Mouse (Mus musculus) heart, postnatal 0 days (tissue): ENCODE data around the gene Dnajc2. TPM values are rescaled to one million over a fixed set of nuclear protein-coding genes. Genes with fewer than 3 reads are reported as not detected.

ENCODE experiments used
- ATAC-seq: fragments of 200-750 bp; cut with Nextera tagmentation; 2 replicates; pipeline ENCODE4 v1.8.0; 2017; ENCODE audit warnings: low read depth, moderate number of reproducible peaks, moderate library complexity; ENCODE audit not compliant: insufficient read depth
- DNase-seq: peaks from one replicate; pipeline ENCODE4 v3.0.0-alpha.2; 2016; ENCODE audit warnings: low spot score
- H3K27ac ChIP-seq: fragments of 300-500 bp; sonication (generic); 2 replicates; pipeline ENCODE4 v1.5.1; 2014; ENCODE audit warnings: low read depth, mild to moderate bottlenecking
- H3K27me3 ChIP-seq: fragments of 300-500 bp; sonication (generic); 2 replicates; pipeline ENCODE4 v1.6.1; 2014; ENCODE audit warnings: low read length, mixed read lengths; ENCODE audit not compliant: control insufficient read depth, insufficient read depth
- H3K36me3 ChIP-seq: fragments of 300-500 bp; sonication (generic); replicated peaks from 2 replicates; pipeline ENCODE4 v1.6.1; 2014; ENCODE audit warnings: low read length, mixed read lengths; ENCODE audit not compliant: control insufficient read depth, insufficient read depth
- H3K4me1 ChIP-seq: fragments of 300-500 bp; sonication (generic); 2 replicates; pipeline ENCODE4 v1.6.1; 2014; ENCODE audit warnings: antibody characterized with exemption; ENCODE audit not compliant: control insufficient read depth, insufficient read depth
- H3K4me2 ChIP-seq: fragments of 300-500 bp; sonication (generic); 2 replicates; pipeline ENCODE4 v1.6.1; 2014; ENCODE audit warnings: low read depth, mild to moderate bottlenecking, low read length, moderate library complexity
- H3K4me3 ChIP-seq: fragments of 300-500 bp; sonication (generic); 2 replicates; pipeline ENCODE4 v1.5.1; 2014; ENCODE audit warnings: low read depth, low read length
- H3K9ac ChIP-seq: fragments of 300-500 bp; sonication (generic); replicated peaks from 2 replicates; pipeline ENCODE4 v1.6.1; 2014; ENCODE audit warnings: low read depth, low read length, mixed read lengths
- H3K9me3 ChIP-seq: fragments of 300-500 bp; sonication (generic); replicated peaks from 2 replicates; pipeline ENCODE4 v1.6.1; 2016; ENCODE audit warnings: low read length; ENCODE audit not compliant: control insufficient read depth
- CTCF ChIP-seq: IDR thresholded peaks from 2 replicates; pipeline ENCODE4 v1.5.1; 2016; ENCODE audit warnings: antibody characterized with exemption, control low read depth, low read depth
- EP300 ChIP-seq: IDR thresholded peaks from 2 replicates; pipeline ENCODE4 v1.6.1; 2016; ENCODE audit warnings: antibody characterized with exemption, low read depth
- WGBS: fragments of 180-500 bp; shearing (Covaris S2); extraction: QIAGEN DNeasy Blood & Tissue Kit; methylation state at CpG from one replicate; pipeline ENCODE4 v1.1.7; 2014; 5-methylcytosine and 5-hydroxymethylcytosine counted together
- polyA plus RNA-seq: library from polyadenylated mRNA; unstranded; fragments of >200 nt; fragmentation: Nextera tagmentation; extraction: Ambion mirVana; gene quantifications from 2 replicates; pipeline ENCODE4 v1.2.1, GENCODE M21; 2015
- total RNA-seq: library from RNA; depleted of rRNA; stranded (reverse); fragments of >200 nt; gene quantifications from 2 replicates; pipeline ENCODE4 v1.2.3, GENCODE M21; 2014; ENCODE audit warnings: low replicate concordance

The Dnajc2 gene
- total and polyA plus RNA-seq, 2 experiments from 2014 or later = 7.9 to 37.5 TPM

GRCm38 (mm10) chr5:21735100-21735499 lies 50.0 kb downstream of the Dnajc2 start:
- H3K27me3 ChIP-seq = no peaks in the 10 kb centered on the region
- no peaks in the 10 kb centered on the region for H3K9me3 ChIP-seq
- TF ChIP-seq CTCF = no peak
- no peak for TF ChIP-seq EP300
- ATAC-seq (no peak), DNase-seq (no peak)
- peaks cover 15% of the 10 kb centered on the region for H3K36me3 ChIP-seq
- WGBS = 85% methylated on average over 20 of the region's 20 CpGs
- peak overlapping the region; percentile 32; the same call in 1 of the 2 replicates for H3K4me2 ChIP-seq
- H3K9ac ChIP-seq = peak overlapping the region; percentile 32; the same call in 1 of the 2 replicates
- H3K4me1 ChIP-seq = peaks cover 12% of the 10 kb centered on the region
- peak overlapping the region; percentile 34 for H3K4me3 ChIP-seq
- H3K27ac ChIP-seq = no peak overlapping the region

- H3K27ac ChIP-seq = peak overlapping the region; percentile 88
- no peak overlapping the region for H3K9ac ChIP-seq
- DNase-seq = peak; percentile 87
- no peak overlapping the region for H3K4me3 ChIP-seq
- TF ChIP-seq CTCF (peak; percentile 87), EP300 (no peak)
- ATAC-seq = peak; percentile 88
- no peaks in the 10 kb centered on the region for H3K27me3 ChIP-seq
- WGBS = 8% methylated on average over 8 of the region's 8 CpGs
- H3K9me3 ChIP-seq = no peaks in the 10 kb centered on the region
- peaks cover 10% of the 10 kb centered on the region for H3K4me1 ChIP-seq
- no peaks in the 10 kb centered on the region for H3K36me3 ChIP-seq
- no peak overlapping the region for H3K4me2 ChIP-seq
Observed at GRCm38 (mm10) chr5:21732930-21733329, 52.1 kb downstream of the Dnajc2 start.

- no peak overlapping the region for H3K4me3 ChIP-seq
- no peak overlapping the region for H3K4me2 ChIP-seq
- no peak overlapping the region for H3K9ac ChIP-seq
- no peaks in the 10 kb centered on the region for H3K27me3 ChIP-seq
- no peaks in the 10 kb centered on the region for H3K9me3 ChIP-seq
- TF ChIP-seq CTCF (no peak), EP300 (no peak)
- WGBS = 38% methylated on average over 3 of the region's 3 CpGs
- H3K36me3 ChIP-seq = no peaks in the 10 kb centered on the region
- H3K4me1 ChIP-seq = 0 out of 2 replicates have a peak, but pooled peaks cover 5% of the 10 kb centered on the region
- ATAC-seq (no peak), DNase-seq (no peak)
- peak overlapping the region; percentile 88 for H3K27ac ChIP-seq
Observed at GRCm38 (mm10) chr5:21732177-21732911, 52.7 kb downstream of the Dnajc2 start.

- Histone ChIP-seq H3K9ac (no peak overlapping the region), H3K4me2 (no peak overlapping the region), H3K4me1 (peaks cover 5% of the 10 kb centered on the region; the same call in 1 of the 2 replicates), H3K36me3 (no peaks in the 10 kb centered on the region), H3K27ac (no peak overlapping the region), H3K27me3 (no peaks in the 10 kb centered on the region), H3K9me3 (no peaks in the 10 kb centered on the region), H3K4me3 (no peak overlapping the region)
- WGBS = 74% methylated on average over 5 of the region's 5 CpGs
- TF ChIP-seq CTCF = no peak
- no peak for TF ChIP-seq EP300
- DNase-seq (no peak), ATAC-seq (no peak)
Observed at GRCm38 (mm10) chr5:21729107-21729506, 55.9 kb downstream of the Dnajc2 start.

- no peak for TF ChIP-seq EP300
- TF ChIP-seq CTCF = no peak
- Histone ChIP-seq H3K9me3 (no peaks in the 10 kb centered on the region), H3K4me2 (no peak overlapping the region), H3K4me3 (no peak overlapping the region), H3K36me3 (no peaks in the 10 kb centered on the region), H3K9ac (peak overlapping the region; percentile 43), H3K27me3 (no peaks in the 10 kb centered on the region), H3K4me1 (no peaks in the 10 kb centered on the region; the same call in 1 of the 2 replicates), H3K27ac (peak overlapping the region; percentile 59; the same call in 1 of the 2 replicates)
- DNase-seq (no peak), ATAC-seq (no peak)
- WGBS = 25% methylated on average over 7 of the region's 7 CpGs
Observed at GRCm38 (mm10) chr5:21724872-21725271, 60.2 kb downstream of the Dnajc2 start.
